Mouse (Mus musculus) liver, postnatal 0 days (tissue): ENCODE data around the gene Atp1a1.

Experiments
- CTCF ChIP-seq: sonication (generic); IDR thresholded peaks from 2 replicates; pipeline ENCODE4 v1.5.1; 2016; ENCODE audit warnings: antibody characterized with exemption, low read depth
- EP300 ChIP-seq: IDR thresholded peaks from 2 replicates; pipeline ENCODE4 v1.6.1; 2016; ENCODE audit warnings: antibody characterized with exemption, low read depth, mild to moderate bottlenecking

- TF ChIP-seq EP300 = no peak
- TF ChIP-seq CTCF = no peak
Measured at GRCm38 (mm10) chr3:101646806-101647205, 42.3 kb upstream of the Atp1a1 start.
